Mouse (Mus musculus) olfactory bulb, adult 2 months (tissue): ENCODE results near the gene Atf3.

Source experiments
- CTCF ChIP-seq: fragments of 200-500 bp; IDR thresholded peaks from 2 replicates; pipeline ENCODE4 v1.5.1; 2012; ENCODE audit warnings: low read depth, mild to moderate bottlenecking, low read length, moderate library complexity; ENCODE audit not compliant: insufficient read depth
- POLR2A ChIP-seq: fragments of 200-500 bp; IDR thresholded peaks from 2 replicates; pipeline ENCODE4 v1.6.1; 2012; ENCODE audit warnings: mild to moderate bottlenecking, low read depth, low read length, moderate library complexity; ENCODE audit not compliant: insufficient read depth

- no peak for TF ChIP-seq CTCF
- TF ChIP-seq POLR2A, result no peak
Measured at GRCm38 (mm10) chr1:191261861-191262260, 44.0 kb upstream of the Atf3 start.
